Mouse (Mus musculus) midbrain, postnatal 0 days (tissue): ENCODE results near the gene Setd2. TPM values are rescaled to one million over a fixed set of nuclear protein-coding genes. Genes with fewer than 3 reads are reported as not detected.
A peak's percentile ranks its signal among the peaks of the same experiment; 100 is the strongest.

Experiments used
- ATAC-seq: fragments of 200-750 bp; cut with Nextera tagmentation; 2 replicates; pipeline ENCODE4 v1.8.0; 2017; ENCODE audit warnings: moderate number of reproducible peaks, mild to moderate bottlenecking, moderate TSS enrichment, moderate library complexity; ENCODE audit not compliant: low FRiP score
- DNase-seq: peaks from one replicate; pipeline ENCODE4 v3.0.0-alpha.2; 2015; ENCODE audit warnings: low spot score
- H3K27ac ChIP-seq: fragments of 300-500 bp; sonication (generic); 2 replicates; pipeline ENCODE4 v1.5.1; 2014; ENCODE audit warnings: low read depth, mild to moderate bottlenecking, low read length, mixed read lengths
- H3K27me3 ChIP-seq: fragments of 300-500 bp; sonication (generic); 2 replicates; pipeline ENCODE4 v1.6.1; 2014; ENCODE audit warnings: low read length, control low read depth, mixed read lengths; ENCODE audit not compliant: insufficient read depth
- H3K36me3 ChIP-seq: fragments of 300-500 bp; sonication (generic); 2 replicates; pipeline ENCODE4 v1.6.1; 2014; ENCODE audit warnings: low read length, control low read depth, mixed read lengths; ENCODE audit not compliant: insufficient read depth
- H3K4me1 ChIP-seq: fragments of 300-500 bp; sonication (generic); 2 replicates; pipeline ENCODE4 v1.6.1; 2014; ENCODE audit warnings: mild to moderate bottlenecking, control low read depth, antibody characterized with exemption, low read length, mixed read lengths; ENCODE audit not compliant: insufficient read depth
- H3K4me2 ChIP-seq: fragments of 300-500 bp; sonication (generic); 2 replicates; pipeline ENCODE4 v1.6.1; 2014; ENCODE audit warnings: low read depth, mild to moderate bottlenecking, low read length, mixed read lengths; ENCODE audit not compliant: poor library complexity, severe bottlenecking
- H3K4me3 ChIP-seq: fragments of 300-500 bp; sonication (generic); 2 replicates; pipeline ENCODE4 v1.5.1; 2014; ENCODE audit warnings: low read depth, mild to moderate bottlenecking, low read length, moderate library complexity
- H3K9ac ChIP-seq: fragments of 300-500 bp; sonication (generic); replicated peaks from 2 replicates; pipeline ENCODE4 v1.6.1; 2014; ENCODE audit warnings: mild to moderate bottlenecking, low read length, moderate library complexity, mixed read lengths; ENCODE audit not compliant: poor library complexity, severe bottlenecking
- H3K9me3 ChIP-seq: fragments of 300-500 bp; sonication (generic); 2 replicates; pipeline ENCODE4 v1.6.1; 2016; ENCODE audit warnings: low read length, control low read depth
- CTCF ChIP-seq: IDR thresholded peaks from 2 replicates; pipeline ENCODE4 v1.5.1; 2016; ENCODE audit warnings: antibody characterized with exemption, mild to moderate bottlenecking
- WGBS: fragments of 180-500 bp; shearing (Covaris S2); extraction: QIAGEN DNeasy Blood & Tissue Kit; methylation state at CpG from one replicate; pipeline ENCODE4 v1.1.7; 2014; 5-methylcytosine and 5-hydroxymethylcytosine counted together
- polyA plus RNA-seq: library from polyadenylated mRNA; unstranded; fragments of >200 nt; fragmentation: Nextera tagmentation; extraction: Ambion mirVana; gene quantifications from 2 replicates; pipeline ENCODE4 v1.2.1, GENCODE M21; 2015
- total RNA-seq: library from RNA; depleted of rRNA; stranded (reverse); fragments of >200 nt; gene quantifications from 2 replicates; pipeline ENCODE4 v1.2.3, GENCODE M21; 2014; rRNA removed

The Setd2 gene
- total RNA-seq (69.3 and 77.3 TPM in 2 replicates), polyA plus RNA-seq (22.0 and 24.9 TPM in 2 replicates)

GRCm38 (mm10) chr9:110532538-110533291 lies at the start of gene Setd2:
TSS of gene Setd2 (plus strand) at chr9:110532597.
- Histone ChIP-seq H3K27me3 (no peaks in the 10 kb centered on the region), H3K9ac (peak within 1 kb of the TSS; percentile 99), H3K27ac (peak within 1 kb of the TSS; percentile 99), H3K4me1 (peaks cover 16% of the 10 kb centered on the region), H3K4me2 (peak within 1 kb of the TSS; percentile 64), H3K9me3 (no peaks in the 10 kb centered on the region), H3K4me3 (peak within 1 kb of the TSS; percentile 100), H3K36me3 (no peaks in the 10 kb centered on the region)
- DNase-seq (peak; percentile 38), ATAC-seq (peak; percentile 64)
- WGBS, result under 1% methylated on average over 80 of the region's 109 CpGs
- no peak for TF ChIP-seq CTCF

DNA sequence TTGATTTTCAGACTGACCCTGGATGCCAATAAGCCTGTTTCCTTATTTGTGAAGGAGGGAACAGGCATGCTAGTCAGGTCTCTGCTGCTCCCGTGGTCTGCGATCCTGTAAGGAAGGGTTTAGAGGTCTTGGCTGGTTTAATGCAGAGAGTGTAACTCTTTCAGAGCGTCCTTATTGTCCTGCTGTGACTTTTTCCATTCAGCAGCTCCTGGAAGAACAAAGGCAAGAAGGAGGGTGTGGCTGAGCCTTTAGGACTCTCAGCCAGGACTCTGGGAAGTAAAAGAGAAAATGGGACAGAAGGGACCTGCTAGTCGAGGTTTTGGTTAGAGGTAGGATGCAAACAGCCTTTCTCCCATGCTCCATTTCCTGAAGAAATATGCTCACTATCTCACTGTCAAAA lies 43.6 kb upstream of the Setd2 start:
- ATAC-seq, result no peak
- TF ChIP-seq CTCF, result no peak
- Histone ChIP-seq H3K4me3 (no peak overlapping the region), H3K27me3 (no peaks in the 10 kb centered on the region), H3K4me2 (no peak overlapping the region), H3K27ac (no peak overlapping the region), H3K9ac (no peak overlapping the region), H3K36me3 (no peaks in the 10 kb centered on the region), H3K9me3 (no peaks in the 10 kb centered on the region), H3K4me1 (no peaks in the 10 kb centered on the region)
- WGBS, result 20% methylated on average over 4 of the region's 4 CpGs
- no peak for DNase-seq

- DNase-seq (no peak), ATAC-seq (no peak)
- H3K9me3 ChIP-seq, result no peaks in the 10 kb centered on the region
- H3K4me2 ChIP-seq, result no peak overlapping the region
- H3K27ac ChIP-seq, result no peak overlapping the region
- WGBS, result 63% methylated on average over 5 of the region's 5 CpGs
- H3K27me3 ChIP-seq, result no peaks in the 10 kb centered on the region
- no peak overlapping the region for H3K9ac ChIP-seq
- no peaks in the 10 kb centered on the region for H3K4me1 ChIP-seq
- no peaks in the 10 kb centered on the region for H3K36me3 ChIP-seq
- H3K4me3 ChIP-seq, result no peak overlapping the region
- peak; percentile 33 for TF ChIP-seq CTCF
Measured at GRCm38 (mm10) chr9:110490913-110491312, 41.5 kb upstream of the Setd2 start.

- Histone ChIP-seq H3K27ac (no peak overlapping the region), H3K27me3 (no peaks in the 10 kb centered on the region), H3K36me3 (no peaks in the 10 kb centered on the region), H3K4me3 (no peak overlapping the region), H3K9ac (no peak overlapping the region), H3K4me2 (no peak overlapping the region), H3K4me1 (no peaks in the 10 kb centered on the region), H3K9me3 (no peaks in the 10 kb centered on the region)
- TF ChIP-seq CTCF, result no peak
- WGBS, result 71% methylated on average over 2 of the region's 2 CpGs
- no peak for DNase-seq
- ATAC-seq, result no peak
Measured at GRCm38 (mm10) chr9:110525737-110526136, 6.7 kb upstream of the Setd2 start.

GRCm38 (mm10) chr9:110529002-110529737 lies 3.2 kb upstream of the Setd2 start:
- Histone ChIP-seq H3K36me3 (no peaks in the 10 kb centered on the region), H3K4me3 (no peak overlapping the region), H3K4me1 (peaks cover 6% of the 10 kb centered on the region; the same call in 1 of the 2 replicates), H3K9me3 (no peaks in the 10 kb centered on the region), H3K27ac (no peak overlapping the region), H3K4me2 (no peak overlapping the region), H3K27me3 (no peaks in the 10 kb centered on the region), H3K9ac (no peak overlapping the region)
- TF ChIP-seq CTCF, result no peak
- 42% methylated on average over 9 of the region's 9 CpGs for WGBS
- ATAC-seq (no peak), DNase-seq (no peak)

GRCm38 (mm10) chr9:110530650-110531049 lies 1.7 kb upstream of the Setd2 start:
- Histone ChIP-seq H3K36me3 (no peaks in the 10 kb centered on the region), H3K27ac (no peak overlapping the region), H3K27me3 (no peaks in the 10 kb centered on the region), H3K4me3 (no peak overlapping the region), H3K9me3 (no peaks in the 10 kb centered on the region), H3K9ac (no peak overlapping the region), H3K4me2 (no peak overlapping the region; the same call in 1 of the 2 replicates), H3K4me1 (peaks cover 16% of the 10 kb centered on the region)
- ATAC-seq, result no peak
- 81% methylated on average over 3 of the region's 3 CpGs for WGBS
- no peak for DNase-seq
- TF ChIP-seq CTCF, result no peak
